Mouse (Mus musculus) megakaryocyte, embryonic 14.5 days (primary cell): ENCODE measurements around the gene Tbc1d22a.

Experiments used
- FLI1 ChIP-seq: IDR thresholded peaks from 2 replicates; pipeline ENCODE4 v1.6.1; 2012; ENCODE audit warnings: low read length, inconsistent platforms, mixed read lengths
- GATA1 ChIP-seq: IDR thresholded peaks from 3 replicates; pipeline ENCODE4 v1.6.1; 2012; ENCODE audit warnings: mixed read lengths, low read length, inconsistent platforms, borderline replicate concordance

GRCm38 (mm10) chr15:86432791-86433190, 218.5 kb downstream of the Tbc1d22a start:
- TF ChIP-seq GATA1 = no peak
- TF ChIP-seq FLI1 = no peak
